Mouse (Mus musculus) embryonic facial prominence, embryonic 13.5 days (tissue): ENCODE data around the gene Cnn2. TPM values are rescaled to one million over a fixed set of nuclear protein-coding genes. Genes with fewer than 3 reads are reported as not detected.

Experiments
- ATAC-seq: fragments of 200-750 bp; cut with Nextera tagmentation; 2 replicates; pipeline ENCODE4 v1.8.0; 2017; ENCODE audit warnings: low read depth; ENCODE audit not compliant: insufficient number of reproducible peaks, insufficient read depth, low FRiP score, low TSS enrichment
- H3K27ac ChIP-seq: fragments of 300-500 bp; sonication (generic); 2 replicates; pipeline ENCODE4 v1.5.1; 2015; ENCODE audit warnings: moderate library complexity, mild to moderate bottlenecking, inconsistent platforms
- H3K27me3 ChIP-seq: fragments of 300-500 bp; sonication (generic); 2 replicates; pipeline ENCODE4 v1.6.1; 2015; ENCODE audit warnings: mild to moderate bottlenecking, inconsistent platforms
- H3K36me3 ChIP-seq: fragments of 300-500 bp; sonication (generic); 2 replicates; pipeline ENCODE4 v1.6.1; 2015; ENCODE audit warnings: mild to moderate bottlenecking, inconsistent platforms
- H3K4me1 ChIP-seq: fragments of 300-500 bp; sonication (generic); 2 replicates; pipeline ENCODE4 v1.6.1; 2015; ENCODE audit warnings: inconsistent platforms
- H3K4me2 ChIP-seq: fragments of 300-500 bp; sonication (generic); 2 replicates; pipeline ENCODE4 v1.6.1; 2015; ENCODE audit warnings: moderate library complexity, mild to moderate bottlenecking, inconsistent platforms
- H3K4me3 ChIP-seq: fragments of 300-500 bp; sonication (generic); 2 replicates; pipeline ENCODE4 v1.5.1; 2015; ENCODE audit warnings: mild to moderate bottlenecking, inconsistent platforms
- H3K9ac ChIP-seq: fragments of 300-500 bp; sonication (generic); 2 replicates; pipeline ENCODE4 v1.6.1; 2015; ENCODE audit warnings: mild to moderate bottlenecking, inconsistent platforms
- H3K9me3 ChIP-seq: fragments of 300-500 bp; sonication (generic); 2 replicates; pipeline ENCODE4 v1.6.1; 2016; ENCODE audit warnings: inconsistent platforms
- WGBS: fragments of 180-500 bp; shearing (Covaris S2); methylation state at CpG from one replicate; pipeline ENCODE4 v1.1.7; 2015; ENCODE audit warnings: mixed read lengths; 5-methylcytosine and 5-hydroxymethylcytosine counted together
- polyA plus RNA-seq: library from polyadenylated mRNA; unstranded; fragments of >200 nt; fragmentation: Nextera tagmentation; extraction: Ambion mirVana; gene quantifications from 2 replicates; pipeline ENCODE4 v1.2.1, GENCODE M21; 2015

The Cnn2 gene
- polyA plus RNA-seq = 298 and 319 TPM in 2 replicates

DNA sequence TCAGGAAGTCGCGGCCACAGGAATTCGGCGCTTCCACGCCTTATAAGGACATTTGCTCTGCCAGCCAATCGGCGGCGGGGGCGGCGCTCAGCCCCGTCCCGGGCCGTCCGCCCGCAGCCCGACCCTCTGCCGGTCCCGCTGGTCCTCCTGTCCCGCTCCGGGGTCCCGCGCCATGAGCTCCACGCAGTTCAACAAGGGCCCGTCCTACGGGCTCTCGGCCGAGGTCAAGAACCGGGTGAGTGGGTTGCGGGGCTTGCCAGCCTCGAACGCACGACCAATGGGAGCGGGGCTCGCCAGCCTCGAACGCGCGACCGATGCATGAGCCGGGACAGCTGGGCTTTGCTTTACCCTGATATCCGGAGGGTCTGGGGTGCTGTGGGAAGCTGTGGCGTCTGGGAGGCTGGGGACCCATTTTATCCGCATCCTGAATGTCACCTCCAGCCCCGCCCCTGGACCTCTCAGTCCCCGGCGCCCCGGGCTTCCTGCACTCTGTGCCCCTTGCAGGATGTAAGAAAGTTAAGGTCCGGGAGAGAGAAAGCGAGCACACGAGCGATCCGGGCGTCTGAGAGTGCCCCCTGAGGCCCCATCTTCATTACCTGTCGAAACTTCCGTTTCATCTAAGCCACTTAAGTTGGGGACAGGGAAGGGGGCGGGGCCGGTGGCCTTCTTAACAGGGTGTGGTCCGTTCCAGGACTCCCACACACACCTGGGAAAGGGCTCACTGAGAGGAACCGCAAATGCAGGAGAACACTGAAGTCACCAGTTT lies at the start of gene Cnn2:
Cnn2 (plus strand) TSS at position 79 of the 766 bp plus-strand sequence.
- Histone ChIP-seq H3K36me3 (peaks cover 31% of the 10 kb centered on the region), H3K4me2 (peak within 1 kb of the TSS; percentile 93), H3K4me3 (peak within 1 kb of the TSS; percentile 78), H3K9me3 (peaks cover 7% of the 10 kb centered on the region; the same call in 1 of the 2 replicates), H3K27me3 (no peaks in the 10 kb centered on the region), H3K27ac (peak within 1 kb of the TSS; percentile 98), H3K4me1 (peaks cover 43% of the 10 kb centered on the region), H3K9ac (peak within 1 kb of the TSS; percentile 92)
- peak; percentile 16; the same call in 1 of the 2 replicates for ATAC-seq
- under 1% methylated on average over 57 of the region's 59 CpGs for WGBS

DNA sequence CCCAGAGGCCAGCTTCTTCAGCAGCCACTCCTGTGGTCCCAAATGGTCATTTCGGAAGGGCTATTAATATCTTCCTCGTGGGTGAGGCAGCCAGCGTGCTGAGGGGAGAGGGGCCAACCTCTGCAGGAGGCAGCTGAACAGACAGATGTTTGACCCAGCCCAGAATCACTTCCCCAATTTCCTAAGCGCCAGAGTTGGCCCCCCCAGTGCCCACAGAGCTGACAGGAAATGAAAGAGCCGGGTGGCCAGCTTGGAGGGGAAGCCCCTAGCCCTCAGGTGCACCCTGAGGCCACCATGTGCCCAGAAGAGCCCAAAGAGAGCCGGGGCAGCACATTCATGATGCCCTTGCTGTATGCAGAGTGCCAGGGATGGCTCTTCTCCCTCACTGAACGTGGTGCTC lies 47.6 kb upstream of the Cnn2 start:
- Histone ChIP-seq H3K4me2 (no peak overlapping the region), H3K27ac (no peak overlapping the region), H3K36me3 (peaks cover 47% of the 10 kb centered on the region), H3K4me1 (peaks cover 58% of the 10 kb centered on the region), H3K4me3 (no peak overlapping the region), H3K27me3 (no peaks in the 10 kb centered on the region), H3K9me3 (no peaks in the 10 kb centered on the region), H3K9ac (no peak overlapping the region)
- WGBS = 67% methylated on average over 7 of the region's 7 CpGs
- no peak for ATAC-seq

DNA sequence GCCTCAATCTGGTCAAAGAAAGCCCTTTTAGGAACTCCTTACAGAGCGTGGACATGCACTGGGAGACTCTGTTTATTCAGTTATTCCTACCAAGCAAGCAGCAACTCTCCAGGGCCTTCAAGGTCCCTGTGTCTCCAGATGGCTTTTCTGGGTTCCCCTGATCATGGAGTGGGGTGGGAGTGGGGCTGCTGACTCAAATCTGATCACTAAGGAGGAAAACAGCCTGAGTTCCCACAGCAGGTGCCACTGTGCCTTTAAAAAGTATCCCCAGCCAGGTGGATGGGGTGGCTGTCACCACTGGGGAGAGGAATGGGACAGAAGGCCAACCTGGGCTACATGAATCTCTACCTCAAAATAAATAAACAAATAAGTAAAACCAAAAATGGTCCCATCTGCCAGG lies 45.4 kb upstream of the Cnn2 start:
- Histone ChIP-seq H3K4me3 (no peak overlapping the region), H3K36me3 (peaks cover 55% of the 10 kb centered on the region), H3K27ac (peak overlapping the region; percentile 33; the same call in 1 of the 2 replicates), H3K4me1 (peaks cover 53% of the 10 kb centered on the region), H3K4me2 (no peak overlapping the region), H3K9me3 (no peaks in the 10 kb centered on the region), H3K9ac (no peak overlapping the region), H3K27me3 (no peaks in the 10 kb centered on the region)
- ATAC-seq = no peak
- 84% methylated on average over 1 of the region's 1 CpGs for WGBS

DNA sequence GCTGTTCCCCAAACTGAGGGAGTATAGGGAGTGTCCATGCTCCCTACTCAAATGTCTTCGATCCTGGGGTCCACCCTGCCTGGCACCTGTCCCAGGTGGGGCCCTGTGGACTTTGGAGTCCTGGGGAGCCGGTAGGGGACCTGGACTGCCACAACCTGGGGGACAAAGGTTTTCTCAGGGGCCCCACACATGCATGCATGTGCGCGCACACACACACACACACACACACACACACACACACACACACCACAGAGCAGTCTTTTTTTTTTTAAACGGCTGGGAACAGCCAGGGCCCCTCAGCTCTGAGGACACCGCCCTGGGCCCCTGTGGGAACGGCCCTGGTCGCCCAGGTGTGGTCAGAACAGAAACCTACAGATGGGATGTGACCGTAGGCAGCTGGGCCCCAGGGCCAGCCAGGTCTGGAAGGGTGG lies 44.9 kb upstream of the Cnn2 start:
- no peak for ATAC-seq
- Histone ChIP-seq H3K27me3 (no peaks in the 10 kb centered on the region), H3K9me3 (no peaks in the 10 kb centered on the region), H3K9ac (no peak overlapping the region), H3K27ac (peak overlapping the region; percentile 33; the same call in 1 of the 2 replicates), H3K4me2 (no peak overlapping the region), H3K36me3 (peaks cover 56% of the 10 kb centered on the region), H3K4me1 (peaks cover 50% of the 10 kb centered on the region), H3K4me3 (no peak overlapping the region)
- WGBS = 66% methylated on average over 9 of the region's 9 CpGs

DNA sequence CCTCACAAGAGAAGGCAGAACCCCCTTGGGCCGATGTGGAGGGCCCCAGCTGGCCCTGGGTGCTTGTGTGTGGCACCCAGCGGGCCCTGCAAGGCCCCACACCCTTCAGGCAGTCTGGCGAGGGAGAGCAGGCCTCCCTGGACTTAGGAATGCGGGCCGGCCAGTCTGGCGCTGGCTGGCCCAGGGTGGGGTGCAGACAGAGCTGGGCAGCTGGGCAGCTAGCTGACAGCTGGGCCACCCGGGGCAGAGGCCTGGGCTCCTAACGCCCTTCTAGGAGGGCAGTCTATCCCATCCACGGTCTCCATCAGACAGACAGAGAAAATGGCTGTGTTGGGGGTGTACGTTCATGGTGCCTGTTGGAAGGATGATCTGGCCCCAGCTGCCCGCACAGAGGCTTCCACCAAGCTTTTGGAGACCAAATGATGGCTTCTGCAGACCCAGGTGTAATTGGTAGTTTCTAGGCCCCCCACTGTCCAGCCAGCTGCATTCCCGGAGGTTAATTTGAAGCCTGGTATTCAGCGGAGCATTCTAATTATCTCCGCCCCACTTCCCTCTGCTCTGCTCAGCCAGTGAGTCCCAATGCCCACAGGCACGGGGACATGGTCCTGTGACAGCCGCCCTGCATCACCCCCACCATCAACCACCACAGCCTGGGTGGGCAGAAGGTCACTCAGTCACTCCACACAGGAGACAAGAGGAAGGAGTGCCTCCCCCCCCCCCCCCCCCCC lies 42.7 kb upstream of the Cnn2 start:
- peaks cover 45% of the 10 kb centered on the region for H3K4me1 ChIP-seq
- whole genome bisulfite sequencing = 23% methylated on average over 16 of the region's 16 CpGs
- no peaks in the 10 kb centered on the region for H3K27me3 ChIP-seq
- H3K4me2 ChIP-seq = peak overlapping the region; percentile 28
- H3K9ac ChIP-seq = peak overlapping the region; percentile 58
- no peaks in the 10 kb centered on the region for H3K9me3 ChIP-seq
- H3K4me3 ChIP-seq = 0 out of 2 replicates have a peak overlapping the region, but pooled peaks have one; percentile 4
- 0 out of 2 replicates have a peak, but pooled peaks have one; percentile 53 for ATAC-seq
- H3K27ac ChIP-seq = peak overlapping the region; percentile 78
- H3K36me3 ChIP-seq = peaks cover 64% of the 10 kb centered on the region

DNA sequence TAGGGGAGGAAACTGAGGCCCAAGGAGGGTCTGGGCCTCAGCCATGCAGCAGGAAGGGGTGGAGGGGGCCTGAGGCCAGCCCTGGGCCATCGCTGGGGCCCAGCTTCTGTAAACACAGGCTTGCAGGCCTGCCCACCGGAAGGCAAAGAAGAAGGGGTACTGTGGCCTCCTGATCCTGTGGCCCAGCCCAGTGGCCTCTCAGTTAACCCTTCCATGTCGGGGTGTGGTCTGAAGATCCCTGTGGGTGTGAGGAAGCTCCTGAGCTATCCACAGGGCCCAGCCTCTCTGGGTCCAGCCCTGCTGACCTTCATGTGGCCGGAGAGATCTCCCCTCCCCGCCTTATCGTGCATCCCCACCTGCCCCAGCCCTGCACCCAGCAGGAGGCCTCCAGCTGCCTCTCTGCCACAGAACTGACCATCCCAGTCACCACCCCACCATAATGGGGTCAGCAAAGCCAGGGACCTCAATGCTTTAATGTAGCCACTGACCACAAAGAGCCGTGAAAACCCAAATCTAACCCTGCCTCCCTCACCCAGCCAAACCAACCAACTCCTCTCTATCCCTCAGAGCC lies 41.5 kb upstream of the Cnn2 start:
- Histone ChIP-seq H3K9me3 (no peaks in the 10 kb centered on the region), H3K27ac (peak overlapping the region; percentile 78), H3K36me3 (peaks cover 64% of the 10 kb centered on the region), H3K4me2 (peak overlapping the region; percentile 27), H3K4me3 (no peak overlapping the region), H3K4me1 (peaks cover 43% of the 10 kb centered on the region), H3K9ac (peak overlapping the region; percentile 40; the same call in 1 of the 2 replicates), H3K27me3 (no peaks in the 10 kb centered on the region)
- WGBS = 30% methylated on average over 7 of the region's 7 CpGs
- no peak for ATAC-seq

DNA sequence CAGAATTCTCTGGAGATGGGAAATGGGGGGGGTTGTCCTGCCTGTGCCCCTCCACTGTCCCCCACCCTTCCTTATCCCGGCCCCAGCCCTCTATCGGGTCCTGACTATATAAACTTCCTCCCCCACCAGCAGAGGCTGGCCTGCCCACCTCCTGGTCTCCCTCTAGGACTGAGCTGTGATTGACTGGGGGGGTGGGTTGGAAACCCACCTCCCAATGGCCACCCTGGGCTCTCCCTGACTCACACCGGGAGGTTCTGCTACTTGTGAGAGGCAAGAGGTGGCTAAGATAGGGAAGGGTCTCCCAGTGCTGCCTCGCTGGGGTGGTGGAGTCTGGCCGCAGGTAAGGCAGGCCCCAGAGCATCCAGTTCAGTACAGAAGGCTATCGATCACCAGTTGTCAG lies 40.9 kb upstream of the Cnn2 start:
- H3K27ac ChIP-seq = peak overlapping the region; percentile 39; the same call in 1 of the 2 replicates

DNA sequence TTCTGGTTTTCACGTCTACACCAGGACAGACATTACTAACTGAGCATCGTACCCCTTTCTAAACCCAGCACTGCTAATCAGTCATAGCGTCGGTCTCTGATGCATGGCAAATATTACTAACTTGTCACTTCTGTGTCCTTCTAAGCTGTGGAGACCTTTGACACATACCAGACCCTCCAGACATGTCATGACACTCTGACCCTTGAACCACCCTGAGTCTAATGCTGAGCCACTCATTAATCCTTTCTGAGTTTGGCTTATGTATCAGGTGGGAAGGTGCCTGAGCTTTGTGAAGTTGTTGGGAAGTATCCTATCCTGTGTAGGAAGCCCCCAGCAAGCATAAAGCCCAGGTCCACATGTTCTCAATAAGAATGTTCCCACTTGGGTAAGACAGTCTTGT lies 38.5 kb upstream of the Cnn2 start:
- no peak overlapping the region for H3K4me3 ChIP-seq
- no peak overlapping the region for H3K4me2 ChIP-seq
- H3K27ac ChIP-seq = no peak overlapping the region
- peaks cover 71% of the 10 kb centered on the region for H3K36me3 ChIP-seq
- H3K9ac ChIP-seq = no peak overlapping the region
- H3K27me3 ChIP-seq = no peaks in the 10 kb centered on the region
- no peak for ATAC-seq
- WGBS = 78% methylated on average over 4 of the region's 4 CpGs
- no peaks in the 10 kb centered on the region for H3K9me3 ChIP-seq
- peaks cover 22% of the 10 kb centered on the region for H3K4me1 ChIP-seq

More for the DNA sequence above, 40.9 kb upstream of the Cnn2 start:
- peaks cover 43% of the 10 kb centered on the region for H3K4me1 ChIP-seq
- 72% methylated on average over 6 of the region's 6 CpGs for WGBS
- no peaks in the 10 kb centered on the region for H3K9me3 ChIP-seq
- H3K4me2 ChIP-seq = 0 out of 2 replicates have a peak overlapping the region, but pooled peaks have one; percentile 27
- ATAC-seq = no peak
- no peak overlapping the region; the same call in 1 of the 2 replicates for H3K9ac ChIP-seq
- H3K27me3 ChIP-seq = no peaks in the 10 kb centered on the region
- H3K36me3 ChIP-seq = peaks cover 63% of the 10 kb centered on the region
- no peak overlapping the region for H3K4me3 ChIP-seq

DNA sequence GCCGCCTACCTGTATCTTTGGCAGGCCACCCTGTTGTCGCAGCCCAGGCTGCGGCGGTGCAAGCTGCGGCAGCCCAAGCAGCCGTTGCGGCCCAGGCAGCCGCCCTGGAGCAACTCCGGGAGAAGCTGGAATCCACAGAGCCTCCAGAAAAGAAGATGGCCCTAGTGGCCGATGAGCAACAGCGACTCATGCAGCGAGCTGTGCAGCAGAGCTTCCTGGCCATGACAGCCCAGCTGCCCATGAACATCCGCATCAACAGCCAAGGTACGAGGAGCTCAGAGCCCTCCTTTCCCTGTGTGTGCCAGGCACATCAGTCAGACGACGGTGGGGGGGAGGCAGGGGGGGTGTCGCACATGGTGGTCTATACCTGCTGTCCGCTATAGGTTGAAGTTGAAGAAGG lies 37.7 kb upstream of the Cnn2 start:
- 84% methylated on average over 18 of the region's 18 CpGs for WGBS
- peaks cover 71% of the 10 kb centered on the region for H3K36me3 ChIP-seq
- H3K4me1 ChIP-seq = peaks cover 15% of the 10 kb centered on the region
- no peak overlapping the region for H3K9ac ChIP-seq
- no peak overlapping the region for H3K4me2 ChIP-seq
- H3K9me3 ChIP-seq = no peaks in the 10 kb centered on the region
- ATAC-seq = no peak
- no peak overlapping the region for H3K4me3 ChIP-seq
- no peak overlapping the region for H3K27ac ChIP-seq
- no peaks in the 10 kb centered on the region for H3K27me3 ChIP-seq

DNA sequence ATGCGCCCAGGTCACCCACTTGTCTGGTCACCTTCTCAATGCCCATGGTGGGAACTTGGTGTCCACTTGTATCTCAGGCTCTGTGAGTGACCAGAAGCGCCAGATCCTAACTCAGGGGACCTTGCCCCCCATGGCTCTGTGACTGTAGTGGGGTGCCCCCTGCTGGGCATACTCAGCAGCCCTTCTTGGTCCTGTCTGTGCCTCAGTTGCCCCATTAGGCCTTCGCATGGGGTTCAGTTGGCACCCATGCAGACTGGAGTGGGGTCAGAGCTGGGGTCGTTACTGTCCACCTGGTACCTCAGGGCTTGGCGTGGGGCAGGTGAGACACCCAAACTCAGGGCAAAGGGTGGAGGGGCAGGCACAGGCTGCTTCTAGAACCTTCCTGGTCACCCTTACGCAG lies 34.4 kb upstream of the Cnn2 start:
- no peaks in the 10 kb centered on the region for H3K27me3 ChIP-seq
- WGBS = 89% methylated on average over 6 of the region's 6 CpGs
- H3K9ac ChIP-seq = no peak overlapping the region
- H3K4me3 ChIP-seq = no peak overlapping the region
- no peak overlapping the region for H3K4me2 ChIP-seq
- H3K27ac ChIP-seq = no peak overlapping the region
- H3K9me3 ChIP-seq = no peaks in the 10 kb centered on the region
- H3K36me3 ChIP-seq = peaks cover 46% of the 10 kb centered on the region
- H3K4me1 ChIP-seq = 0 out of 2 replicates have a peak, but pooled peaks cover 3% of the 10 kb centered on the region
- ATAC-seq = no peak

DNA sequence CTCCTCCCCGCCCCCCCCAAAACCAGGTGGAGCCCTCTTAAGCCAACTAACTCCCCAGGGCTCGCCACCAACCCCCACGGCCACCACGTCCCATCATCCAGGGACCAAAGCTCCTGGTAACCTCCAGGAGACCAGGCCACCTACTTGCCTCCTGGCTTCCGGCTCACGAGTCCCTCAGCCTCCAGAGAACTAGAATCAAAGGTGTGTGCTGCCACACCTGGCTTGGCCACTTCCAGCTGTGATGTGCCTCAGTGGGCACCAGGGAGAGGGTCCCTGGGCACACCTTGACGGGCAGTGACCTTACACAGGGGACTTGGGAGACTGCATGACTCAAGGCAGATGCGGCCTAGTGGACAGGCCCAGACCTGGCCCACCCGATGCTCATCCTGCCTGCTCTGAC lies 32.7 kb upstream of the Cnn2 start:
- H3K4me2 ChIP-seq = no peak overlapping the region
- H3K4me1 ChIP-seq = peaks cover 6% of the 10 kb centered on the region
- WGBS = 70% methylated on average over 9 of the region's 9 CpGs
- no peak overlapping the region for H3K4me3 ChIP-seq
- no peaks in the 10 kb centered on the region for H3K27me3 ChIP-seq
- peak overlapping the region; percentile 36; the same call in 1 of the 2 replicates for H3K9ac ChIP-seq
- H3K9me3 ChIP-seq = no peaks in the 10 kb centered on the region
- ATAC-seq = no peak
- H3K36me3 ChIP-seq = peaks cover 28% of the 10 kb centered on the region
- H3K27ac ChIP-seq = no peak overlapping the region
